Mouse (Mus musculus) kidney, adult 11 months (tissue): ENCODE measurements around the gene Saa4.
"Not testable (repeated sequence)": the region's sequence is repeated elsewhere in the genome, so short reads cannot be mapped to it uniquely, and the experiment has no call there.

Experiments
- DNase-seq: peaks from one replicate; pipeline ENCODE4 v3.0.0; 2022

The Saa4 gene

GRCm38 (mm10) chr7:46715600-46715999, 16.8 kb downstream of the Saa4 start, which contains the start of gene Saa3:
Gene Saa3 (minus strand): TSS chr7:46715700.
- DNase-seq = no peak

- no peak for DNase-seq
Measured at GRCm38 (mm10) chr7:46714518-46714917, 17.9 kb downstream of the Saa4 start.

- no peak for DNase-seq
Measured at GRCm38 (mm10) chr7:46712250-46712649, 20.2 kb downstream of the Saa4 start.

- DNase-seq = peak; percentile 67
Measured at GRCm38 (mm10) chr7:46710390-46710844, 22.0 kb downstream of the Saa4 start, which contains the start of gene Saal1. Gene Saal1 (minus strand): TSS chr7:46710680.

- DNase-seq = no peak
Measured at GRCm38 (mm10) chr7:46700521-46701025, 31.8 kb downstream of the Saa4 start.

- no peak for DNase-seq
Measured at GRCm38 (mm10) chr7:46696754-46697153, 35.6 kb downstream of the Saa4 start.

- no peak for DNase-seq
Measured at GRCm38 (mm10) chr7:46686827-46687226, 45.6 kb downstream of the Saa4 start.

GRCm38 (mm10) chr7:46680732-46681131, 51.7 kb downstream of the Saa4 start:
- no peak for DNase-seq

- not testable (repeated sequence) for DNase-seq
Measured at GRCm38 (mm10) chr7:46679044-46679443, 53.4 kb downstream of the Saa4 start.

GRCm38 (mm10) chr7:46678417-46678816, 54.0 kb downstream of the Saa4 start:
- DNase-seq = no peak
